Mouse (Mus musculus): Measurements from ENCODE around the gene Dnah17.

DNA sequence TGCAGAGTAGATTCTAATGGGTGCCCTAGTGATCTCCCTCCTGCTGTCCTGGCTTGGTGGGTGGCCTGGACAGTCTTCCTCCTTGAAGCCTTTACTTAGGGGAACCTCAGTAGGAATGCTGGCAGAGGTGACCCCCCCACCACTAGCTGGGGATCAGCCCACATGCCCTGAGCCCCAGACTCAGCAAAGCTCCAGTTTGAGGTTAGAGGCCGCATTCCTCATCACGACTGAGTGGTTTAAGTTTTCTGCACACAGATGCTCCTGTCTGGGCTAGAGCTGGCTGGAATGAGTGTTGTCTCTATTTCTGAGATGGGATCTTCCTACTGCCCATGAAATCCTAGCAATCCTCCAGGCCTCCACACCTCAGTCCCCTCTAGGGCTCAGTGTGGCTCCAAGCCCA, 106.3 kb downstream of the Dnah17 start:
- no peak for TF ChIP-seq CTCF (IDR thresholded peaks at IDR 0.05)
- TF ChIP-seq EP300 (IDR thresholded peaks at IDR 0.05): no peak
